Mouse (Mus musculus) kidney, embryonic 15.5 days (tissue): Measurements from ENCODE around the gene Tbc1d9b. TPM values are rescaled to one million over a fixed set of nuclear protein-coding genes. Genes with fewer than 3 reads are reported as not detected.

ENCODE experiments used
- ATAC-seq: fragments of 200-750 bp; cut with Nextera tagmentation; replicated peaks from 2 replicates; pipeline ENCODE4 v1.8.0; 2017; ENCODE audit warnings: moderate TSS enrichment; ENCODE audit not compliant: low FRiP score
- H3K27ac ChIP-seq: fragments of 300-500 bp; sonication (generic); 2 replicates; pipeline ENCODE4 v1.5.1; 2015; ENCODE audit warnings: mild to moderate bottlenecking, inconsistent platforms
- H3K27me3 ChIP-seq: fragments of 300-500 bp; sonication (generic); 2 replicates; pipeline ENCODE4 v1.6.1; 2015; ENCODE audit warnings: inconsistent platforms
- H3K36me3 ChIP-seq: fragments of 300-500 bp; sonication (generic); 2 replicates; pipeline ENCODE4 v1.6.1; 2015; ENCODE audit warnings: inconsistent platforms
- H3K4me1 ChIP-seq: fragments of 300-500 bp; sonication (generic); 2 replicates; pipeline ENCODE4 v1.6.1; 2015; ENCODE audit warnings: inconsistent platforms
- H3K4me2 ChIP-seq: fragments of 300-500 bp; sonication (generic); 2 replicates; pipeline ENCODE4 v1.6.1; 2015; ENCODE audit warnings: moderate library complexity, mild to moderate bottlenecking, inconsistent platforms
- H3K4me3 ChIP-seq: fragments of 300-500 bp; sonication (generic); replicated peaks from 2 replicates; pipeline ENCODE4 v1.5.1; 2015; ENCODE audit warnings: mild to moderate bottlenecking, inconsistent platforms
- H3K9ac ChIP-seq: fragments of 300-500 bp; sonication (generic); 2 replicates; pipeline ENCODE4 v1.6.1; 2015; ENCODE audit warnings: mild to moderate bottlenecking, inconsistent platforms
- H3K9me3 ChIP-seq: fragments of 300-500 bp; sonication (generic); replicated peaks from 2 replicates; pipeline ENCODE4 v1.6.1; 2016; ENCODE audit warnings: inconsistent platforms
- WGBS: fragments of 180-500 bp; shearing (Covaris S2); methylation state at CpG from one replicate; pipeline ENCODE4 v1.1.7; 2015; ENCODE audit warnings: mixed read lengths; 5-methylcytosine and 5-hydroxymethylcytosine counted together
- polyA plus RNA-seq: library from polyadenylated mRNA; unstranded; fragments of >200 nt; fragmentation: Nextera tagmentation; extraction: Ambion mirVana; gene quantifications from 2 replicates; pipeline ENCODE4 v1.2.1, GENCODE M21; 2015

The Tbc1d9b gene
- polyA plus RNA-seq, 1 experiment from 2014 or later: 42.9 TPM

GRCm38 (mm10) chr11:50216724-50217366, 85.6 kb downstream of the Tbc1d9b start:
- Histone ChIP-seq H3K4me2 (no peak overlapping the region), H3K9me3 (no peaks in the 10 kb centered on the region), H3K27me3 (no peaks in the 10 kb centered on the region), H3K27ac (no peak overlapping the region), H3K4me3 (no peak overlapping the region), H3K4me1 (peaks cover 45% of the 10 kb centered on the region), H3K36me3 (no peaks in the 10 kb centered on the region), H3K9ac (no peak overlapping the region)
- ATAC-seq: no peak
- 81% methylated on average over 4 of the region's 4 CpGs for WGBS

- Histone ChIP-seq H3K4me1 (peaks cover 39% of the 10 kb centered on the region), H3K36me3 (no peaks in the 10 kb centered on the region), H3K9ac (no peak overlapping the region), H3K4me2 (no peak overlapping the region), H3K27me3 (no peaks in the 10 kb centered on the region), H3K27ac (no peak overlapping the region), H3K9me3 (no peaks in the 10 kb centered on the region), H3K4me3 (no peak overlapping the region)
- WGBS: 58% methylated on average over 4 of the region's 4 CpGs
- ATAC-seq: no peak
Measured at GRCm38 (mm10) chr11:50217811-50218210, 86.6 kb downstream of the Tbc1d9b start.

- ATAC-seq: no peak
- H3K36me3 ChIP-seq: no peaks in the 10 kb centered on the region
- 50% methylated on average over 2 of the region's 2 CpGs for WGBS
Measured at GRCm38 (mm10) chr11:50219833-50220232, 88.6 kb downstream of the Tbc1d9b start.

More at GRCm38 (mm10) chr11:50219833-50220232, 88.6 kb downstream of the Tbc1d9b start:
- Histone ChIP-seq H3K9me3 (no peaks in the 10 kb centered on the region), H3K4me1 (peaks cover 45% of the 10 kb centered on the region), H3K27me3 (no peaks in the 10 kb centered on the region), H3K4me2 (no peak overlapping the region), H3K9ac (no peak overlapping the region), H3K4me3 (no peak overlapping the region), H3K27ac (no peak overlapping the region)

Other genes starting within 250 kb of the Tbc1d9b start
- 0.18 TPM in 1 of 2 replicates, not detected in the other for gene Rasgef1c, start 229.6 kb upstream of the Tbc1d9b start, polyA plus RNA-seq
- 59.1 and 62.8 TPM in 2 replicates for gene Rnf130, start 106.0 kb upstream of the Tbc1d9b start, polyA plus RNA-seq
- 19.3 and 20.0 TPM in 2 replicates for gene Mrnip, start 43.0 kb downstream of the Tbc1d9b start, polyA plus RNA-seq
- gene Sqstm1, start 79.4 kb downstream of the Tbc1d9b start, polyA plus RNA-seq: 233 and 259 TPM in 2 replicates
- 37.3 and 37.5 TPM in 2 replicates for gene Mgat4b, start 79.5 kb downstream of the Tbc1d9b start, polyA plus RNA-seq
- gene Ltc4s, start 107.2 kb downstream of the Tbc1d9b start, polyA plus RNA-seq: 1.4 and 1.9 TPM in 2 replicates
- gene Maml1, start 160.9 kb downstream of the Tbc1d9b start, polyA plus RNA-seq: 5.2 and 5.8 TPM in 2 replicates
- gene Canx, start 194.3 kb downstream of the Tbc1d9b start, polyA plus RNA-seq: 372 and 393 TPM in 2 replicates
- gene Cby3, start 223.1 kb downstream of the Tbc1d9b start, polyA plus RNA-seq: 0.78 and 1.3 TPM in 2 replicates
- 498 and 501 TPM in 2 replicates for gene Hnrnph1, start 245.6 kb downstream of the Tbc1d9b start, polyA plus RNA-seq